Mouse (Mus musculus) layer of hippocampus, adult 2 months (tissue): Measurements from ENCODE around the gene Olfr1058. TPM values are rescaled to one million over a fixed set of nuclear protein-coding genes. Genes with fewer than 3 reads are reported as not detected.
"Not testable (repeated sequence)": the region's sequence is repeated elsewhere in the genome, so short reads cannot be mapped to it uniquely, and the experiment has no call there.

Experiments used
- DNase-seq, 2 experiments: peaks; one replicate each; pipeline ENCODE4 v3.0.0; 2022; ENCODE audit warnings: low spot score in 2 of 2
- H3K27ac ChIP-seq: fragments of 200-600 bp; 2 replicates; pipeline ENCODE4 v1.8.1; 2022
- H3K4me3 ChIP-seq: fragments of 200-600 bp; 2 replicates; pipeline ENCODE4 v1.8.1; 2022; ENCODE audit warnings: mild to moderate bottlenecking
- CTCF ChIP-seq: fragments of 200-600 bp; conservative IDR thresholded peaks from 2 replicates; pipeline ENCODE4 v1.8.1; 2022; ENCODE audit warnings: antibody characterized with exemption, mild to moderate bottlenecking, moderate library complexity
- long read RNA-seq, 2 experiments: library from polyadenylated mRNA; stranded (forward); transcript quantifications; one replicate each; pipeline ENCODE4 v2.0.0; 2021; ENCODE audit warnings: borderline mapping rate in 2 of 2
- total RNA-seq, 2 experiments: library from RNA; stranded (reverse); gene quantifications; 2 replicates each; pipeline ENCODE4 v1.2.3; 2021

Gene Olfr1058
- total RNA-seq = not detected
- long read RNA-seq, experiment 1 = 0 reads
- long read RNA-seq, experiment 2 = 0 reads

DNA sequence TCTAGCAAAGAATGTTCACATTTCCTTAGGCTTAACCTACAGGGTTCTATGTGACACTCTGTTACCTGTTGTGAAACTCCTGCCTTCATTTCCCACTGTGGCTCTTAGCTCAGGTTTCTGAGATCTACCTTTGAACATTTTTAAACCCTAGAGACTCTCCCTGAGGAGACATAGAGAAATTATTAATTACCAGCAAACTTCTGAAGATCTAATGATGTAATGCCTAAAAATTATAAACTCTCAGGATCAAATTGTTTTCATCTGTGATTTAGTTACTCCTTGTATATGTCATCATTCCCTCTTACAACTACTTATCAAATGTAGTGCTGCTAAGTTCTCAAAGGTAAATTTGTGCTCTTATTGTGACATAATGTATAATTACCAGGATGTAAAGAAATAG, at the start of gene Olfr1058:
Gene Olfr1058 (minus strand): TSS at position 101 of the 400 bp plus-strand sequence.
- H3K4me3 ChIP-seq, H3K27ac ChIP-seq, DNase-seq: not testable (repeated sequence)

GRCm38 (mm10) chr2:86428511-86428910, 40.1 kb upstream of the Olfr1058 start:
- not testable (repeated sequence) for H3K27ac ChIP-seq, DNase-seq, H3K4me3 ChIP-seq

DNA sequence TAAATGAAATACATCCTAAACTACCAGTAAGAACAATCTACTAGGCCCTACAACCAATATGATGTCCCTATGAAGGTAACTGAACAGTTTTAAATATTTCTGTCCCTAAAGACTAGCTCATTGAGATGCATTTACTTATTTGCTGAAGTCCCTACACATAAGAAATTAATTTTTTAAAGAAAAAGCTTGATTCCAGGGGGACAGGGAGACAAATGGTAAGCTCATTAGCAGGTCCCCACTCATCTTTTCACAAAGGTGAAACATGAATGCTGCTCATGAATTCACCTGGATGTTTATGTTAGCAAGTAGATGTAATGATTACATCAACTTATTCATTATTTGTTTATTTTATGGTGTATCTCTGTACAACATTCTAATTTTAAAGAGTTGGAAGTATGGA, 38.3 kb upstream of the Olfr1058 start, which contains the start of gene Olfr1062:
Gene Olfr1062 (minus strand): TSS at position 101 of the 400 bp plus-strand sequence.
- not testable (repeated sequence) for H3K27ac ChIP-seq, H3K4me3 ChIP-seq, DNase-seq

- H3K4me3 ChIP-seq = no peak within 1 kb of the TSS
- no peak for DNase-seq
- TF ChIP-seq CTCF = no peak
- H3K27ac ChIP-seq = no peak within 1 kb of the TSS
Measured at GRCm38 (mm10) chr2:86413950-86414349, 25.6 kb upstream of the Olfr1058 start, which contains the start of gene Olfr1061. Gene Olfr1061 (minus strand): TSS chr2:86414050.

DNA sequence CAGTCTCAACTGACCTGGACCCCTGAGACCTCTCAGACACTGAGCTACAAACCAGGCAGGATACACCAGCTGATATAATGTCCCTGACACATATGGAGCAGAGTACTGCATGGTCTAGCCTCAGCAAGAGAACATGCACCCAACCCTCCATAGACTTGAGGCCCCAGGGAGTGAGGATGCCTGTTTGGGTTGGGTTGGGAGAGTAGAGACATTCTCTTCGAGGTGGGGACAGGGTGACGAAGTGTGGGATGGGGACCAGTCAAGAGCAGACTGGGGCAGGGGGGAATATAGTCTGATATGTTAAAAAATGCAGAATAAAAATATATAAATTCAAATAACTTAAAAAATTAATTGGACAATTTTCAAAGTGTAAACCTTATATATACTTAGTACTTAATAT, 6.8 kb upstream of the Olfr1058 start:
- no peak overlapping the region for H3K4me3 ChIP-seq
- no peak for DNase-seq
- TF ChIP-seq CTCF = no peak
- H3K27ac ChIP-seq = no peak overlapping the region

DNA sequence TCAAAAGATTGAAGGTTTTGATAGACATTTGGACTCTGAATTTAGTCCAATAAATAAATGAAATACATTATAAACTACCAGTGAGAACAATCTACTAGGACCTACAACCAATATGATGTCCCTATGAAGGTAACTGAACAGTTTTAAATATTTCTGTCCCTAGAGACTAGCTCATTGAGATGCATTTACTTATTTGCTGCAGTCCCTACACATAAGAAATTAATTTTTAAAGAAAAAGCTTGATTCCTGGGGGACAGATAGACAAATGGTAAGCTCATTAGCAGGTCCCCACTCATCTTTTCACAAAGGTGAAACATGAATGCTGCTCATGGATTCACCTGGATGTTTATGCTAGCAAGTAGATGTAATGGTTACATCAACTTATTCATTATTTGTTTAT, 10.1 kb downstream of the Olfr1058 start, which contains the start of gene Olfr1057:
Gene Olfr1057 (minus strand): TSS at position 101 of the 400 bp plus-strand sequence.
- H3K27ac ChIP-seq = no peak within 1 kb of the TSS
- H3K4me3 ChIP-seq = no peak within 1 kb of the TSS
- TF ChIP-seq CTCF = no peak
- no peak for DNase-seq

DNA sequence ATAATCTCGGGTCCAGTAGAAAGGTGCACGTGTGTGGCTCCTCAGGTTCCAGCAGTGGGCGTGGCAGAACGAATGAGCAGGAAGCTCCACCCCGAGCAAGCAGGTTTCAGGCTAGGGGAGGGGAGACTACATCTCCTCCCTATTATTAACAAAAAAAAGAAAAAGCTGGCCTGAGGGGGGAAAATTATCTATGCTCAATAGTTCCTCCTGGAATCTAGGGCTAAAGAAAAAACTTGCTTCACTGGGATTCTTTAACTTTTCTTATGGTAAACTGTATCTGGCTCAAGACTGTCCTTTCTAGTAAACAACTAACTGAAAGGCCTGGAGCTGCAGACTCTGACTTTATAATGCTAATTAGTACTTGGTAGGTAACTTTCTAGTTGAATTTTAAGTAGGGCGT, 22.0 kb downstream of the Olfr1058 start:
- not testable (repeated sequence) for DNase-seq, H3K4me3 ChIP-seq

DNA sequence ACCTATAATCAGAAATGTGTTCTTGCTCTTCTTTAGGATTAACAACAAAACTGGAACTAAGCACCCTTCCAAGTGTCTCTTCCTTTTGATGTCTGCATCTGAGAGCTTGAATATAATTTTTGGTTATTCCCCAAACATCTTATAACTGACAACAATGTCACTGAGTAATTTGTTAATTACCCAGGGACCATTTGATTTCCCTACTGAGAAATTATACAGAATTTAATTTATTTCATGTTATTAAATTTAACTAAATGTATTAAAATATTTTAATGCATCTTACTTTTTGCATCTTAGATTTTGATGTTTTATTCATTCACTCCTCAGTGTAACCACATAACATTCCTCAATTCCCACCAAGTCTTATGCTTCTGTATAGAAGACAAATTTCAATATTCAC, 26.0 kb downstream of the Olfr1058 start, which contains the start of gene Olfr1056:
Gene Olfr1056 (minus strand): TSS at position 101 of the 400 bp plus-strand sequence.
- no peak for TF ChIP-seq CTCF
- Histone ChIP-seq H3K4me3 (no peak within 1 kb of the TSS), H3K27ac (no peak within 1 kb of the TSS)
- DNase-seq = no peak

More for the DNA sequence above, 22.0 kb downstream of the Olfr1058 start:
- H3K27ac ChIP-seq = not testable (repeated sequence)

GRCm38 (mm10) chr2:86351751-86352150, 36.6 kb downstream of the Olfr1058 start:
- peak; percentile 21 to 61 for DNase-seq
- H3K27ac ChIP-seq, H3K4me3 ChIP-seq: not testable (repeated sequence)

- H3K4me3 ChIP-seq = no peak within 1 kb of the TSS
- H3K27ac ChIP-seq = no peak within 1 kb of the TSS
- no peak for DNase-seq
- TF ChIP-seq CTCF = no peak
Measured at GRCm38 (mm10) chr2:86350184-86350583, 38.2 kb downstream of the Olfr1058 start, which contains the start of gene Olfr1055. Gene Olfr1055 (minus strand): TSS chr2:86350284.

DNA sequence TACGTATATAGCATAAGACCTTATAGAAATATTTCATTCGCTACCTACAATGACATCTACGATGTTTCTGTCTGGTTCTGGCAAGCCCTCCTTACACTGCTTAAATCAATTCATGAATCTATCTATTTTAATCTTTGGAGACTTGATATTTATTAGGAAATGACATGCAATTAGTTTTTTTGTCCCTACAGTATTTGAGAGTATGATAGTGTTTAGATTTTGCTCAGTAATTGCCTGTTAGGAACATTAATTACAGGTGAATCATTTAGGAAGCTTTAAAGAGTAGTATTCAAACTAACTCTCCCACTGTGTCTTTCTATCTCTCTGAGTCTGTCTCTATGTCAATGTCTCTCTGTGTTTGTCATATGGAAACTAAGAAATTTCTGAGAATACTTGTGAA, 53.0 kb downstream of the Olfr1058 start, which contains the start of gene Olfr1054:
Gene Olfr1054 (minus strand): TSS at position 101 of the 400 bp plus-strand sequence.
- Histone ChIP-seq H3K27ac (no peak within 1 kb of the TSS), H3K4me3 (no peak within 1 kb of the TSS)
- DNase-seq = no peak
- TF ChIP-seq CTCF = no peak

Other genes starting within 250 kb of the Olfr1058 start
- not detected for gene Olfr1040, start 241.8 kb downstream of the Olfr1058 start, total RNA-seq
- gene Olfr1042, start 226.7 kb downstream of the Olfr1058 start, total RNA-seq = not detected
- not detected for gene Olfr1043, start 221.0 kb downstream of the Olfr1058 start, total RNA-seq
- gene Olfr1044, start 210.7 kb downstream of the Olfr1058 start, total RNA-seq = not detected
- gene Olfr52, start 202.9 kb downstream of the Olfr1058 start, total RNA-seq = not detected
- not detected for gene Olfr1045, start 185.6 kb downstream of the Olfr1058 start, total RNA-seq
- not detected for gene Olfr1046, start 169.2 kb downstream of the Olfr1058 start, total RNA-seq
- gene Olfr1047, start 157.2 kb downstream of the Olfr1058 start, total RNA-seq = not detected
- not detected for gene Olfr1048, start 148.3 kb downstream of the Olfr1058 start, total RNA-seq
- not detected for gene Olfr1049, start 130.2 kb downstream of the Olfr1058 start, total RNA-seq
- not detected for gene Olfr1051, start 109.5 kb downstream of the Olfr1058 start, total RNA-seq
- gene Olfr1052, start 96.1 kb downstream of the Olfr1058 start, total RNA-seq = not detected
- gene Olfr1053, start 73.3 kb downstream of the Olfr1058 start, total RNA-seq = not detected
- gene Olfr1054, start 53.1 kb downstream of the Olfr1058 start, total RNA-seq = not detected
- gene Olfr1055, start 38.3 kb downstream of the Olfr1058 start, total RNA-seq = not detected
- gene Olfr1056, start 26.1 kb downstream of the Olfr1058 start, total RNA-seq = not detected
- not detected for gene Olfr1057, start 10.2 kb downstream of the Olfr1058 start, total RNA-seq
- gene Olfr1061, start 25.5 kb upstream of the Olfr1058 start, total RNA-seq = not detected
- gene Olfr1062, start 38.2 kb upstream of the Olfr1058 start, total RNA-seq = not detected
- not detected for gene Olfr1065, start 62.0 kb upstream of the Olfr1058 start, total RNA-seq
- not detected for gene Olfr1066, start 67.7 kb upstream of the Olfr1058 start, total RNA-seq
- not detected for gene Olfr228, start 98.8 kb upstream of the Olfr1058 start, total RNA-seq
- not detected for gene Olfr1076, start 119.9 kb upstream of the Olfr1058 start, total RNA-seq
- not detected for gene Olfr1079, start 153.9 kb upstream of the Olfr1058 start, total RNA-seq
- gene Olfr1080, start 169.7 kb upstream of the Olfr1058 start, total RNA-seq = not detected
- gene Olfr1082, start 210.4 kb upstream of the Olfr1058 start, total RNA-seq = not detected